Mouse (Mus musculus) CH12.LX (cell line): ENCODE results near the gene Gm44596. TPM values are rescaled to one million over a fixed set of nuclear protein-coding genes. Genes with fewer than 3 reads are reported as not detected.

Source experiments
- DNase-seq: peaks from one replicate; pipeline ENCODE4 v3.0.0-alpha.2; 2013; ENCODE audit errors: extremely low read depth
- H3K27ac ChIP-seq: 2 replicates; pipeline ENCODE4 v1.5.1; 2012; ENCODE audit warnings: low read depth, mild to moderate bottlenecking, control low read depth, moderate library complexity; ENCODE audit not compliant: insufficient read depth
- H3K27me3 ChIP-seq: replicated peaks from 2 replicates; pipeline ENCODE3; 2012; ENCODE audit warnings: inconsistent platforms
- H3K36me3 ChIP-seq, 2 experiments: replicated peaks in 1 of 2; 2 replicates each; pipeline versions ENCODE3 to v1.6.1; 2012; ENCODE audit warnings: inconsistent platforms in 1 of 2, low read length in 1 of 2, mild to moderate bottlenecking in 1 of 2, mixed read lengths in 1 of 2, moderate library complexity in 1 of 2; ENCODE audit not compliant: control insufficient read depth in 1 of 2, insufficient read depth in 1 of 2
- H3K4me1 ChIP-seq, 2 experiments: 2 replicates each; pipeline ENCODE4 v1.6.1; 2012; ENCODE audit warnings: inconsistent platforms in 1 of 2, moderate library complexity in 1 of 2; ENCODE audit not compliant: insufficient read depth in 2 of 2, control insufficient read depth in 1 of 2
- H3K4me2 ChIP-seq: 2 replicates; pipeline ENCODE4 v1.6.1; 2012; ENCODE audit warnings: low read depth, mild to moderate bottlenecking, control low read depth; ENCODE audit not compliant: poor library complexity, insufficient read depth, severe bottlenecking
- H3K4me3 ChIP-seq, 3 experiments: fragments of 150-350 bp in 1 of 3; sonication (generic) in 1 of 3; replicated peaks in 1 of 3; 2 replicates each; pipeline versions ENCODE3 to v1.5.1; 2011 to 2012; ENCODE audit warnings: low read depth in 2 of 3, low read length in 2 of 3, mild to moderate bottlenecking in 2 of 3, moderate library complexity in 2 of 3, control low read depth in 1 of 3, improper control_type of control experiment in 1 of 3, inconsistent platforms in 1 of 3, mixed read lengths in 1 of 3; ENCODE audit not compliant: poor library complexity in 1 of 3
- H3K79me2 ChIP-seq: replicated peaks from 2 replicates; pipeline ENCODE4 v1.6.1; 2012; ENCODE audit warnings: mild to moderate bottlenecking, moderate library complexity; ENCODE audit not compliant: control insufficient read depth, poor library complexity, insufficient read depth, severe bottlenecking; ENCODE audit errors: extremely low read depth
- H3K9ac ChIP-seq: 2 replicates; pipeline ENCODE4 v1.6.1; 2012; ENCODE audit warnings: low read depth, mild to moderate bottlenecking, control low read depth, moderate library complexity; ENCODE audit not compliant: insufficient read depth
- H3K9me3 ChIP-seq: replicated peaks from 2 replicates; pipeline ENCODE3; 2012; ENCODE audit warnings: low read length, inconsistent platforms, mixed read lengths
- BHLHE40 ChIP-seq: IDR thresholded peaks from 2 replicates; pipeline ENCODE4 v1.6.1; 2011; ENCODE audit warnings: mild to moderate bottlenecking, low read depth, low read length, improper control_type of control experiment
- CHD2 ChIP-seq: IDR thresholded peaks from 2 replicates; pipeline ENCODE4 v1.6.1; 2011; ENCODE audit warnings: low read length, improper control_type of control experiment
- CTCF ChIP-seq, 2 experiments: IDR thresholded peaks in 1 of 2; conservative IDR thresholded peaks in 1 of 2; 2 replicates each; pipeline ENCODE4 v1.5.1; 2011 to 2012; ENCODE audit warnings: low read depth in 2 of 2, low read length in 2 of 2, improper control_type of control experiment in 1 of 2, inconsistent platforms in 1 of 2, mild to moderate bottlenecking in 1 of 2, moderate library complexity in 1 of 2
- E2F4 ChIP-seq: IDR thresholded peaks from 2 replicates; pipeline ENCODE4 v1.6.1; 2011; ENCODE audit warnings: low read depth, low read length, improper control_type of control experiment; ENCODE audit not compliant: insufficient replicate concordance
- ELF1 ChIP-seq: IDR thresholded peaks from 2 replicates; pipeline ENCODE4 v1.6.1; 2014; ENCODE audit warnings: low read depth, mild to moderate bottlenecking, inconsistent platforms, low read length, improper control_type of control experiment
- ETS1 ChIP-seq: conservative IDR thresholded peaks from 2 replicates; pipeline ENCODE4 v1.6.1; 2012; ENCODE audit warnings: low read depth, mild to moderate bottlenecking, inconsistent platforms, low read length, improper control_type of control experiment, moderate library complexity
- HCFC1 ChIP-seq: IDR thresholded peaks from 2 replicates; pipeline ENCODE4 v1.6.1; 2012; ENCODE audit warnings: low read depth, mild to moderate bottlenecking, inconsistent platforms, low read length, improper control_type of control experiment
- JUN ChIP-seq: IDR thresholded peaks from 2 replicates; pipeline ENCODE4 v1.6.1; 2011; ENCODE audit warnings: low read depth, mild to moderate bottlenecking, low read length, improper control_type of control experiment, moderate library complexity; ENCODE audit not compliant: insufficient read depth
- MAZ ChIP-seq: IDR thresholded peaks from 2 replicates; pipeline ENCODE4 v1.6.1; 2012; ENCODE audit warnings: low read depth, mild to moderate bottlenecking, inconsistent platforms, low read length, improper control_type of control experiment, moderate library complexity
- MEF2A ChIP-seq: IDR thresholded peaks from 2 replicates; pipeline ENCODE4 v1.6.1; 2014; ENCODE audit warnings: low read depth, mild to moderate bottlenecking, inconsistent platforms, low read length, improper control_type of control experiment, borderline replicate concordance
- MXI1 ChIP-seq: IDR thresholded peaks from 2 replicates; pipeline ENCODE4 v1.6.1; 2011; ENCODE audit warnings: mild to moderate bottlenecking, low read depth, low read length, improper control_type of control experiment
- NELFE ChIP-seq: IDR thresholded peaks from 2 replicates; pipeline ENCODE4 v1.6.1; 2011; ENCODE audit warnings: low read depth, low read length, improper control_type of control experiment
- NRF1 ChIP-seq: IDR thresholded peaks from 2 replicates; pipeline ENCODE4 v1.6.1; 2014; ENCODE audit warnings: low read depth, mild to moderate bottlenecking, inconsistent platforms, low read length, improper control_type of control experiment, moderate library complexity
- POLR2A ChIP-seq: IDR thresholded peaks from 2 replicates; pipeline ENCODE4 v1.6.1; 2011; ENCODE audit warnings: low read depth, mild to moderate bottlenecking, improper control_type of control experiment, low read length
- RAD21 ChIP-seq: IDR thresholded peaks from 2 replicates; pipeline ENCODE4 v1.6.1; 2011; ENCODE audit warnings: low read depth, mild to moderate bottlenecking, low read length, improper control_type of control experiment, moderate library complexity
- RCOR1 ChIP-seq: conservative IDR thresholded peaks from 2 replicates; pipeline ENCODE4 v1.6.1; 2012; ENCODE audit warnings: low read depth, mild to moderate bottlenecking, inconsistent platforms, low read length, improper control_type of control experiment
- SIN3A ChIP-seq: IDR thresholded peaks from 2 replicates; pipeline ENCODE4 v1.6.1; 2012; ENCODE audit warnings: low read length, improper control_type of control experiment, inconsistent platforms
- TBP ChIP-seq: conservative IDR thresholded peaks from 2 replicates; pipeline ENCODE4 v1.6.1; 2011; ENCODE audit warnings: low read depth, low read length, improper control_type of control experiment
- TCF12 ChIP-seq: IDR thresholded peaks from 2 replicates; pipeline ENCODE4 v1.6.1; 2014; ENCODE audit warnings: low read depth, mild to moderate bottlenecking, inconsistent platforms, low read length, improper control_type of control experiment
- UBTF ChIP-seq: IDR thresholded peaks from 2 replicates; pipeline ENCODE4 v1.6.1; 2012; ENCODE audit warnings: low read depth, mild to moderate bottlenecking, inconsistent platforms, low read length, improper control_type of control experiment, moderate library complexity
- ZKSCAN1 ChIP-seq: IDR thresholded peaks from 2 replicates; pipeline ENCODE4 v1.6.1; 2012; ENCODE audit warnings: low read depth, inconsistent platforms, low read length, improper control_type of control experiment, borderline replicate concordance
- ZMIZ1 ChIP-seq: IDR thresholded peaks from 2 replicates; pipeline ENCODE4 v1.6.1; 2012; ENCODE audit warnings: low read depth, mild to moderate bottlenecking, inconsistent platforms, low read length, improper control_type of control experiment
- ZNF384 ChIP-seq: IDR thresholded peaks from 2 replicates; pipeline ENCODE4 v1.6.1; 2012; ENCODE audit warnings: low read depth, low read length, improper control_type of control experiment, inconsistent platforms
- dilution Hi-C: fragments of 300-500 bp; cut with MboI; formaldehyde crosslinking; loops from 2 replicates; pipeline ENCODE4 v1.14.3; 2020; ENCODE audit warnings: low sequenced_read_pairs; ENCODE audit not compliant: extremely low pct_unique_long_range_greater_than_20kb, extremely low pct_ligation_motif_present
- in situ Hi-C: fragments of 300-500 bp; cut with MboI; formaldehyde crosslinking; loops from 3 replicates; pipeline ENCODE4 v1.14.3; 2019; ENCODE audit warnings: low sequenced_read_pairs, low pct_ligation_motif_present, low pct_unique_long_range_greater_than_20kb, mixed read lengths
- polyA plus RNA-seq: library from polyadenylated mRNA; unstranded; fragments of >175 nt; gene quantifications from 2 replicates; pipeline ENCODE4 v1.2.1, GENCODE M21; 2012; ENCODE audit warnings: low read depth; ENCODE audit not compliant: insufficient read length
- total RNA-seq, 2 experiments: library from RNA; depleted of rRNA; stranded (reverse); fragments of 300-350 nt in 1 of 2; fragments of >200 nt in 1 of 2; gene quantifications; 2 replicates each; pipeline ENCODE4 v1.2.3; 2012 to 2014

Gm44596 gene
- total and polyA plus RNA-seq, 3 experiments: not detected

DNA sequence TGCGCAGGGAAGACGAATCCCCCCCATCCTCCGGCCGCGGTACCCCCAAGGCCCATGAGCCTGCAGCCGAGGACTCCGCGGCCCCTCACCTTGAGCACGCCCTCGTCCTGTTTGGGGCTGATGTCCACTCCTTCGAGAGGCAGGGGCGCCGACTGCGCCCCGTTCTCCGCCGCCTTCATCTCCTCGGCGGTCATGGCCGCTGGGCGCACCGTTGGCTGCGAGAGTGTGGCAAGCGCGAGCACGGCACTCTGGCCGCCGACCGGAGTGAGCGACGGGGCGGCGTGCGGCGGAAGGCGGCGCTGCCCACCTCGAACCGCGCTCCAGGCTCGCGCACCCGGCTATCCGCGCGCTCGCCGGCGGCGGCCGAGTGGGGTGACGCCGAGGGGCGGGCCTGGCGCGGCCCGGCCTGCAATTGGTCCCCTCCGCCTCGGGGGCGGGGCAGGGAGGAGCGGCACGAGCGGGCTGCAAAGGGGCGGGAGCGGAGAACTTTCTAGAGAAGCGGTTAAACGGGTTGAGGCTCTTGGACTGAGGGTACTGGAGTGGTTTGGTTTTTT, 63.1 kb downstream of the Gm44596 start, which contains the start of gene Fkbp4:
Gene Fkbp4, minus strand, starts transcription at position 361 of the 554 bp plus-strand sequence.
- Histone ChIP-seq H3K9ac (peak within 1 kb of the TSS; percentile 87), H3K27me3 (no peaks in the 10 kb centered on the region), H3K36me3 (peaks cover 30 to 38% of the 10 kb centered on the region in 2 experiments), H3K4me3 (peak within 1 kb of the TSS; percentile 86 to 100 (median 99)), H3K27ac (peak within 1 kb of the TSS; percentile 39), H3K9me3 (no peaks in the 10 kb centered on the region), H3K79me2 (peaks cover 27% of the 10 kb centered on the region), H3K4me2 (peak within 1 kb of the TSS; percentile 99), H3K4me1 (peaks cover 5 to 18% of the 10 kb centered on the region in 2 experiments; a peak in 3 of 4 replicates)
- peak; percentile 87 for DNase-seq
- in situ Hi-C loops: no loop called here
- dilution Hi-C loops: no loop called here
- no peak for TF ChIP-seq ETS1
- no peak; the same call in 1 of the 2 replicates for TF ChIP-seq UBTF
- 0 out of 2 replicates have a peak, but pooled peaks have one; percentile 37 for TF ChIP-seq MAZ
- TF ChIP-seq ZNF384: no peak
- 0 out of 2 replicates have a peak, but pooled peaks have one; percentile 26 for TF ChIP-seq TBP
- peak; percentile 60 for TF ChIP-seq MEF2A
- peak; percentile 61 for TF ChIP-seq NRF1
- TF ChIP-seq E2F4: no peak
- no peak for TF ChIP-seq ZKSCAN1
- TF ChIP-seq BHLHE40: peak; percentile 90
- no peak for TF ChIP-seq ELF1
- TF ChIP-seq POLR2A: peak; percentile 79; the same call in 1 of the 2 replicates
- no peak for TF ChIP-seq HCFC1
- no peak for TF ChIP-seq SIN3A
- peak; percentile 81 for TF ChIP-seq TCF12
- peak in 1 of 2 experiments; percentile 20; a peak in 1 of 4 replicates for TF ChIP-seq CTCF (conservative IDR thresholded peaks at IDR 0.05 in 1 of 2, IDR thresholded peaks at IDR 0.05 in 1 of 2; ENCODE audit: low read depth in 2 of 2, low read length in 2 of 2)
- peak; percentile 74 for TF ChIP-seq NELFE
- TF ChIP-seq MXI1: peak; percentile 75
- TF ChIP-seq RCOR1: no peak
- peak; percentile 78 for TF ChIP-seq ZMIZ1

DNA sequence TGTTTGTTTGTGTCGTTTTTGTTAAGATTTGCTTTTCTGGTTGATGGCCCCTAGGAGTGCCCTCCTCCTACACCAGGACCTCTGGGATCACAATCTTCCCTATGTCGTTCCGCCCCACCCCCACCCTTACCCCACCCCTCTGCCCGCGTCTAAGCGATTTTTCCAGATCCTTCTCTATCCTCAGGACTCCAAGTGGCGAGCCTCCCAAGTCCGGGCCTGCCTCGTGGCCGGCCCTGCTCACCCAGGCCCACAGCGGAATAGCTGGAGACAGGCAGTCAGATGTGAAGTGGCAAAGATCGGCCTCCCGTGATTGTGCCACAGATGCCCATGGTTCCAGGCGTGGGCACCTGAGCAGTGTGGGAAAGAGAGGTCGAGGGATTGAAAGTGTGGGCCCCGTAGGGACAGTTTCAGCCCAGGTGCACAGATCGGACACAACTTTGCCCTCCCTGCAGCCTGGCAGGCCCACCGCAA, 63.6 kb downstream of the Gm44596 start:
- Histone ChIP-seq H3K9ac (peak overlapping the region; percentile 77), H3K36me3 (peaks cover 25 to 33% of the 10 kb centered on the region in 2 experiments), H3K79me2 (peaks cover 27% of the 10 kb centered on the region), H3K4me3 (peak overlapping the region; percentile 42 to 100 (median 60)), H3K27me3 (no peaks in the 10 kb centered on the region), H3K27ac (no peak overlapping the region), H3K4me2 (peak overlapping the region; percentile 99), H3K4me1 (peaks cover 5 to 18% of the 10 kb centered on the region in 2 experiments; a peak in 3 of 4 replicates), H3K9me3 (no peaks in the 10 kb centered on the region)
- in situ Hi-C loops (no loop called here), dilution Hi-C loops (no loop called here)
- TF ChIP-seq JUN: no peak
- TF ChIP-seq RAD21: no peak
- TF ChIP-seq CHD2: peak; percentile 55; the same call in 1 of the 2 replicates
- no peak for TF ChIP-seq POLR2A
- peak; percentile 2; the same call in 1 of the 2 replicates for TF ChIP-seq MAZ
- no peak for TF ChIP-seq NRF1
- no peak for DNase-seq
